Mouse (Mus musculus) stomach, embryonic 16.5 days (tissue): Measurements from ENCODE around the gene Gp1ba. TPM values are rescaled to one million over a fixed set of nuclear protein-coding genes. Genes with fewer than 3 reads are reported as not detected.

Experiments
- ATAC-seq: fragments of 200-750 bp; cut with Nextera tagmentation; 2 replicates; pipeline ENCODE4 v1.8.0; 2017; ENCODE audit warnings: moderate number of reproducible peaks, moderate TSS enrichment; ENCODE audit not compliant: insufficient read depth, low FRiP score
- H3K27ac ChIP-seq: fragments of 300-500 bp; sonication (generic); 2 replicates; pipeline ENCODE4 v1.5.1; 2014; ENCODE audit warnings: low read length
- H3K27me3 ChIP-seq: fragments of 300-500 bp; sonication (generic); 2 replicates; pipeline ENCODE4 v1.6.1; 2014; ENCODE audit warnings: low read length, control low read depth, mixed read lengths; ENCODE audit not compliant: control insufficient read depth, insufficient read depth
- H3K36me3 ChIP-seq: fragments of 300-500 bp; sonication (generic); 2 replicates; pipeline ENCODE4 v1.6.1; 2014; ENCODE audit warnings: low read length; ENCODE audit not compliant: control insufficient read depth, insufficient read depth
- H3K4me1 ChIP-seq: fragments of 300-500 bp; sonication (generic); 2 replicates; pipeline ENCODE4 v1.6.1; 2014; ENCODE audit warnings: low read length, control low read depth, mixed read lengths; ENCODE audit not compliant: control insufficient read depth, insufficient read depth
- H3K4me2 ChIP-seq: fragments of 300-500 bp; sonication (generic); 2 replicates; pipeline ENCODE4 v1.6.1; 2014; ENCODE audit warnings: low read depth, low read length, mixed read lengths
- H3K4me3 ChIP-seq: fragments of 300-500 bp; sonication (generic); replicated peaks from 2 replicates; pipeline ENCODE4 v1.5.1; 2014; ENCODE audit warnings: mild to moderate bottlenecking, low read length
- H3K9ac ChIP-seq: fragments of 300-500 bp; sonication (generic); 2 replicates; pipeline ENCODE4 v1.6.1; 2014; ENCODE audit warnings: low read length
- H3K9me3 ChIP-seq: fragments of 300-500 bp; sonication (generic); replicated peaks from 2 replicates; pipeline ENCODE4 v1.6.1; 2016; ENCODE audit warnings: low read length, control low read depth; ENCODE audit not compliant: control insufficient read depth
- WGBS: fragments of 180-500 bp; shearing (Covaris S2); extraction: QIAGEN DNeasy Blood & Tissue Kit; methylation state at CpG from one replicate; pipeline ENCODE4 v1.1.7; 2014; 5-methylcytosine and 5-hydroxymethylcytosine counted together
- polyA plus RNA-seq: library from polyadenylated mRNA; unstranded; fragments of >200 nt; fragmentation: Nextera tagmentation; extraction: Ambion mirVana; gene quantifications from 2 replicates; pipeline ENCODE4 v1.2.1, GENCODE M21; 2015

The Gp1ba gene
- polyA plus RNA-seq, 1 experiment from 2014 or later = 0.19 TPM

GRCm38 (mm10) chr11:70639976-70640375 is 1.1 kb downstream of the Gp1ba start:
- Histone ChIP-seq H3K27me3 (no peaks in the 10 kb centered on the region), H3K36me3 (0 out of 2 replicates have a peak, but pooled peaks cover 6% of the 10 kb centered on the region), H3K9me3 (no peaks in the 10 kb centered on the region), H3K9ac (no peak overlapping the region), H3K4me1 (no peaks in the 10 kb centered on the region), H3K4me2 (no peak overlapping the region), H3K27ac (no peak overlapping the region), H3K4me3 (no peak overlapping the region)
- WGBS = 81% methylated on average over 8 of the region's 8 CpGs
- no peak for ATAC-seq

- Histone ChIP-seq H3K4me1 (peaks cover 12% of the 10 kb centered on the region), H3K36me3 (0 out of 2 replicates have a peak, but pooled peaks cover 6% of the 10 kb centered on the region), H3K27me3 (no peaks in the 10 kb centered on the region), H3K9ac (no peak overlapping the region), H3K4me2 (no peak overlapping the region), H3K9me3 (no peaks in the 10 kb centered on the region), H3K27ac (no peak overlapping the region), H3K4me3 (no peak overlapping the region)
- 83% methylated on average over 7 of the region's 7 CpGs for WGBS
- ATAC-seq = no peak
These were observed 2.3 kb downstream of the Gp1ba start for GRCm38 (mm10) chr11:70641241-70641640.

- ATAC-seq = no peak
- Histone ChIP-seq H3K4me2 (no peak overlapping the region), H3K9me3 (no peaks in the 10 kb centered on the region), H3K9ac (no peak overlapping the region), H3K27me3 (no peaks in the 10 kb centered on the region), H3K4me3 (no peak overlapping the region), H3K4me1 (peaks cover 17% of the 10 kb centered on the region), H3K27ac (no peak overlapping the region), H3K36me3 (0 out of 2 replicates have a peak, but pooled peaks cover 6% of the 10 kb centered on the region)
- WGBS = 90% methylated on average over 6 of the region's 6 CpGs
These were observed 4.1 kb downstream of the Gp1ba start for GRCm38 (mm10) chr11:70643051-70643450.

GRCm38 (mm10) chr11:70644564-70645103 is 5.7 kb downstream of the Gp1ba start:
- no peak overlapping the region for H3K27ac ChIP-seq
- WGBS = 94% methylated on average over 8 of the region's 8 CpGs
- H3K9me3 ChIP-seq = no peaks in the 10 kb centered on the region
- H3K4me1 ChIP-seq = peaks cover 29% of the 10 kb centered on the region
- H3K9ac ChIP-seq = no peak overlapping the region
- H3K4me3 ChIP-seq = no peak overlapping the region
- H3K27me3 ChIP-seq = no peaks in the 10 kb centered on the region
- no peak for ATAC-seq
- H3K36me3 ChIP-seq = peaks cover 12% of the 10 kb centered on the region
- H3K4me2 ChIP-seq = no peak overlapping the region

- H3K4me2 ChIP-seq = peak overlapping the region; percentile 81
- peaks cover 34% of the 10 kb centered on the region for H3K4me1 ChIP-seq
- H3K27me3 ChIP-seq = no peaks in the 10 kb centered on the region
- peak overlapping the region; percentile 93; the same call in 1 of the 2 replicates for H3K27ac ChIP-seq
- H3K9ac ChIP-seq = peak overlapping the region; percentile 85
- no peak for ATAC-seq
- 86% methylated on average over 12 of the region's 12 CpGs for WGBS
- H3K9me3 ChIP-seq = no peaks in the 10 kb centered on the region
- H3K4me3 ChIP-seq = peak overlapping the region; percentile 59
- H3K36me3 ChIP-seq = peaks cover 13% of the 10 kb centered on the region
These were observed 6.7 kb downstream of the Gp1ba start for GRCm38 (mm10) chr11:70645461-70646258.

- Histone ChIP-seq H3K9me3 (no peaks in the 10 kb centered on the region), H3K9ac (peak overlapping the region; percentile 85), H3K27me3 (no peaks in the 10 kb centered on the region), H3K4me3 (peak overlapping the region; percentile 59), H3K27ac (peak overlapping the region; percentile 93), H3K36me3 (peaks cover 16% of the 10 kb centered on the region), H3K4me2 (peak overlapping the region; percentile 81), H3K4me1 (peaks cover 39% of the 10 kb centered on the region)
- WGBS = 17% methylated on average over 3 of the region's 3 CpGs
- no peak for ATAC-seq
These were observed 7.3 kb downstream of the Gp1ba start for GRCm38 (mm10) chr11:70646259-70646555.

GRCm38 (mm10) chr11:70646691-70647650 is 8.0 kb downstream of the Gp1ba start, which contains the start of the genes Rnf167 and Slc25a11:
Rnf167 (plus strand) TSS chr11:70647235.
Slc25a11 (minus strand) TSS chr11:70647479.
- under 1% methylated on average over 63 of the region's 63 CpGs for WGBS

GRCm38 (mm10) chr11:70647716-70648420 is 8.9 kb downstream of the Gp1ba start:
- Histone ChIP-seq H3K4me2 (peak overlapping the region; percentile 87), H3K27ac (peak overlapping the region; percentile 98), H3K4me3 (peak overlapping the region; percentile 87), H3K9me3 (no peaks in the 10 kb centered on the region), H3K27me3 (no peaks in the 10 kb centered on the region), H3K36me3 (peaks cover 25% of the 10 kb centered on the region), H3K9ac (peak overlapping the region; percentile 93), H3K4me1 (peaks cover 56% of the 10 kb centered on the region)
- peak; percentile 1; the same call in 1 of the 2 replicates for ATAC-seq
- 3% methylated on average over 28 of the region's 28 CpGs for WGBS

More at GRCm38 (mm10) chr11:70646691-70647650, 8.0 kb downstream of the Gp1ba start, which contains the start of the genes Rnf167 and Slc25a11:
- Histone ChIP-seq H3K4me2 (peak within 1 kb of the TSS; percentile 87), H3K27me3 (no peaks in the 10 kb centered on the region), H3K4me1 (peaks cover 47% of the 10 kb centered on the region), H3K27ac (peak within 1 kb of the TSS; percentile 98), H3K4me3 (peak within 1 kb of the TSS; percentile 87), H3K9ac (peak within 1 kb of the TSS; percentile 93), H3K36me3 (peaks cover 19% of the 10 kb centered on the region), H3K9me3 (no peaks in the 10 kb centered on the region)
- peak; percentile 89 for ATAC-seq
